Mouse (Mus musculus): ENCODE measurements at regions not wholly inside any gene's neighbourhood (a gene's known extent, or its start where the extent isn't known, plus 50 kb on each side); places are given as distances from the start of the nearest gene placed in this dataset.

DNA sequence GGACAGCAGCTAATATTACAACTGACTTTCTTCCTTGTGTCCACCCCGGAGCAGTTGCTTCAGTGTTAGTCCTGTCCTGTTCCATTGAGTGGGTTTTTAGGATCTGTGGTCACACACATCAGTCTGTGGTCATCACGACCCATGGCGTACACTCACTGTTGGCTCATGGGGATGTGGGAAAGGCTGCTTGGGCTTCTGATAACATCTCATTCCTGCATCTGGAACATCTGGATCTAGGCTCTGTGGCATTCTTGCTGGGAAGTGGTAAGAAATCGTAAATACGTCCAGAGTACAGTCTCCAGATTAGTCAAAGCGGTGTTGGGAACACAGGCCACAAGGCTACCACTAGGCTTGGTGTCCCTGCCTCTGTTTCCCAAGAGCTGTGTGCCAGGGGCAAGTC is 362.7 kb upstream of the Tbx3 start:
- TF ChIP-seq MXI1 (IDR thresholded peaks at IDR 0.05; ENCODE audit: low read depth, low read length) (no peak), MAFK (IDR thresholded peaks at IDR 0.05; ENCODE audit: borderline replicate concordance, low read depth, low read length) (no peak), EP300 (IDR thresholded peaks at IDR 0.05; ENCODE audit: low read depth in 1 of 2, low read length in 2 of 2) (no peak), MAX (IDR thresholded peaks at IDR 0.05; ENCODE audit: low read length) (no peak), POLR2A (IDR thresholded peaks at IDR 0.05; ENCODE audit: control insufficient read depth in 1 of 2, insufficient read depth in 1 of 2, low read depth in 1 of 2, low read length in 2 of 2, poor library complexity in 1 of 2) (no peak), HCFC1 (IDR thresholded peaks at IDR 0.05; ENCODE audit: low read depth, low read length) (no peak), CTCF (IDR thresholded peaks at IDR 0.05 in 2 of 3, conservative IDR thresholded peaks at IDR 0.05 in 1 of 3; ENCODE audit: control insufficient read depth in 1 of 3, insufficient read depth in 1 of 3, low read depth in 2 of 3, low read length in 3 of 3, poor library complexity in 1 of 3, severe bottlenecking in 1 of 3) (no peak), GATA1 (IDR thresholded peaks at IDR 0.05; ENCODE audit: low read depth, low read length) (no peak), TAL1 (IDR thresholded peaks at IDR 0.05; ENCODE audit: low read length) (no peak), RCOR1 (IDR thresholded peaks at IDR 0.05; ENCODE audit: low read depth, low read length) (no peak), ZC3H11A (IDR thresholded peaks at IDR 0.05; ENCODE audit: low read depth, low read length) (no peak), E2F4 (IDR thresholded peaks at IDR 0.05; ENCODE audit: borderline replicate concordance, low read depth, low read length) (no peak), NELFE (IDR thresholded peaks at IDR 0.05; ENCODE audit: low read depth, low read length) (no peak)
